Mouse (Mus musculus) testis, adult 2 months (tissue): ENCODE data around the gene Nup88. TPM values are rescaled to one million over a fixed set of nuclear protein-coding genes. Genes with fewer than 3 reads are reported as not detected.
A peak's percentile ranks its signal among the peaks of the same experiment; 100 is the strongest.

ENCODE experiments used
- H3K27ac ChIP-seq: fragments of 200-500 bp; 2 replicates; pipeline ENCODE4 v1.5.1; 2012; ENCODE audit warnings: low read depth, low read length; ENCODE audit not compliant: control insufficient read depth, insufficient read depth
- H3K27me3 ChIP-seq: fragments of 200-500 bp; 2 replicates; pipeline ENCODE4 v1.6.1; 2012; ENCODE audit warnings: mild to moderate bottlenecking, low read length, moderate library complexity; ENCODE audit not compliant: control insufficient read depth, insufficient read depth
- H3K36me3 ChIP-seq: fragments of 200-500 bp; 2 replicates; pipeline ENCODE4 v1.6.1; 2012; ENCODE audit warnings: mild to moderate bottlenecking, low read length; ENCODE audit not compliant: control insufficient read depth, insufficient read depth
- H3K4me1 ChIP-seq: fragments of 200-500 bp; 2 replicates; pipeline ENCODE4 v1.6.1; 2012; ENCODE audit warnings: low read length; ENCODE audit not compliant: control insufficient read depth, insufficient read depth
- H3K4me3 ChIP-seq: fragments of 200-500 bp; 2 replicates; pipeline ENCODE4 v1.5.1; 2012; ENCODE audit warnings: low read depth, mild to moderate bottlenecking, low read length, moderate library complexity, mixed read lengths; ENCODE audit not compliant: control insufficient read depth
- CTCF ChIP-seq: fragments of 200-500 bp; IDR thresholded peaks from 2 replicates; pipeline ENCODE4 v1.5.1; 2012; ENCODE audit warnings: low read depth, mild to moderate bottlenecking, inconsistent platforms, low read length, moderate library complexity; ENCODE audit not compliant: control insufficient read depth, insufficient read depth, insufficient replicate concordance
- POLR2A ChIP-seq: fragments of 200-500 bp; IDR thresholded peaks from 2 replicates; pipeline ENCODE4 v1.6.1; 2012; ENCODE audit warnings: low read depth, mild to moderate bottlenecking, inconsistent platforms, low read length, moderate library complexity; ENCODE audit not compliant: control insufficient read depth
- polyA plus RNA-seq: library from polyadenylated mRNA; depleted of rRNA; stranded (reverse); fragments of >200 nt; gene quantifications from 2 replicates; pipeline ENCODE4 v1.2.3, GENCODE M21; 2012

Gene Nup88
- polyA plus RNA-seq, 1 experiment = 80.9 TPM

GRCm38 (mm10) chr11:70964222-70964907 is 5.4 kb downstream of the Nup88 start:
- no peak for TF ChIP-seq POLR2A
- no peak for TF ChIP-seq CTCF
- H3K4me1 ChIP-seq = peaks cover 4% of the 10 kb centered on the region; the same call in 1 of the 2 replicates
- H3K27me3 ChIP-seq = no peaks in the 10 kb centered on the region
- peaks cover 1% of the 10 kb centered on the region; the same call in 1 of the 2 replicates for H3K36me3 ChIP-seq
- H3K27ac ChIP-seq = no peak overlapping the region
- H3K4me3 ChIP-seq = no peak overlapping the region

- H3K36me3 ChIP-seq = peaks cover 3% of the 10 kb centered on the region; the same call in 1 of the 2 replicates
- TF ChIP-seq POLR2A (no peak), CTCF (no peak)
- no peaks in the 10 kb centered on the region for H3K4me1 ChIP-seq
- no peaks in the 10 kb centered on the region for H3K27me3 ChIP-seq
- no peak overlapping the region for H3K4me3 ChIP-seq
- no peak overlapping the region for H3K27ac ChIP-seq
Measured at GRCm38 (mm10) chr11:70960786-70961554, 8.8 kb downstream of the Nup88 start.

GRCm38 (mm10) chr11:70954711-70955110 is 15.1 kb downstream of the Nup88 start:
- TF ChIP-seq CTCF (no peak), POLR2A (no peak)
- no peak overlapping the region for H3K27ac ChIP-seq
- H3K27me3 ChIP-seq = no peaks in the 10 kb centered on the region
- peaks cover 4% of the 10 kb centered on the region; the same call in 1 of the 2 replicates for H3K36me3 ChIP-seq
- no peak overlapping the region for H3K4me3 ChIP-seq
- no peaks in the 10 kb centered on the region for H3K4me1 ChIP-seq

- Histone ChIP-seq H3K27me3 (no peaks in the 10 kb centered on the region), H3K36me3 (peaks cover 1% of the 10 kb centered on the region), H3K4me1 (no peaks in the 10 kb centered on the region), H3K4me3 (no peak overlapping the region), H3K27ac (no peak overlapping the region)
- TF ChIP-seq CTCF (no peak), POLR2A (no peak)
Measured at GRCm38 (mm10) chr11:70944935-70945817, 24.6 kb downstream of the Nup88 start.

- Histone ChIP-seq H3K4me1 (no peaks in the 10 kb centered on the region), H3K27ac (no peak overlapping the region), H3K4me3 (no peak overlapping the region), H3K27me3 (no peaks in the 10 kb centered on the region), H3K36me3 (peaks cover 1% of the 10 kb centered on the region)
- TF ChIP-seq POLR2A = no peak
Measured at GRCm38 (mm10) chr11:70943651-70944050, 26.1 kb downstream of the Nup88 start.

GRCm38 (mm10) chr11:70942596-70942995 is 27.2 kb downstream of the Nup88 start:
- H3K4me3 ChIP-seq = no peak overlapping the region
- no peak overlapping the region for H3K27ac ChIP-seq
- H3K4me1 ChIP-seq = no peaks in the 10 kb centered on the region
- no peaks in the 10 kb centered on the region for H3K27me3 ChIP-seq
- TF ChIP-seq CTCF = no peak
- no peak for TF ChIP-seq POLR2A
- H3K36me3 ChIP-seq = peaks cover 1% of the 10 kb centered on the region

- Histone ChIP-seq H3K4me1 (no peaks in the 10 kb centered on the region), H3K27me3 (no peaks in the 10 kb centered on the region), H3K36me3 (peaks cover 1% of the 10 kb centered on the region; the same call in 1 of the 2 replicates), H3K4me3 (no peak overlapping the region), H3K27ac (no peak overlapping the region)
- TF ChIP-seq CTCF = peak; percentile 43; the same call in 1 of the 2 replicates
- no peak for TF ChIP-seq POLR2A
Measured at GRCm38 (mm10) chr11:70935316-70935715, 34.5 kb downstream of the Nup88 start.
